Mouse (Mus musculus) frontal cortex, adult 2 months (tissue): ENCODE results near the gene Ptn. TPM values are rescaled to one million over a fixed set of nuclear protein-coding genes. Genes with fewer than 3 reads are reported as not detected.
A peak's percentile ranks its signal among the peaks of the same experiment; 100 is the strongest.

Source experiments
- DNase-seq, 2 experiments: peaks; one replicate each; pipeline ENCODE4 v3.0.0; 2022; ENCODE audit warnings: low spot score in 1 of 2; ENCODE audit errors: extremely low spot score in 1 of 2
- polyA plus RNA-seq: library from polyadenylated mRNA; depleted of rRNA; stranded (reverse); fragments of >200 nt; gene quantifications from 2 replicates; pipeline ENCODE4 v1.2.3, GENCODE M21; 2012; rRNA removed

Gene Ptn
- polyA plus RNA-seq, result 663 and 802 TPM in 2 replicates

DNA sequence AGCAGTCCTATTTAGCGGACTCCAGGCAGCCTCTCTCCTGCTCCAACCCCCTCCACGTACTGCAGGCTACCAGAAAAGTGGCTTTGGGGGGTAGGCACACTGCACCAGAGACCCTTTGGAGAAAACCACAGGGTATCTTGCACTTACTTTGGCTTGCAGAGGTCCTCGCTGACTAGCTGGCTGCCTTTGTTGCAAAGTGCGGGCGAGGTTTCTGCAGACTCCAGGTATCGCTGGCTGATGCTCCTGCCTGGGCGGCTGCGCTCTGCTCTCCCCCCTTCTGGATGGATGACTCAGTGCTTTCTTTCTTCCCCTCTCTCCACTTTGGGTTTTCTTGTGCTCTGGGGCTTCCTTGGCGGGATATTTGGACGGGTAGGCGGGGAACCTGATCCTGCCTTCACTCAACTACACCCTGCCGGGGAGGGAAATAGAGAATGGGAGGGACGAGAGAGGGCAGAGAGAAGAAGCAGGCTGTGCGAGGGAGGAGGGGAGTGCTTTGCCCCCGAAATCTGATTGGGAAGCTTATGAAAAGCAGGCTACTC lies at the start of gene Ptn:
Gene Ptn, minus strand, starts transcription at position 474 of the 539 bp plus-strand sequence.
- DNase-seq, result peak; percentile 77 to 87

DNA sequence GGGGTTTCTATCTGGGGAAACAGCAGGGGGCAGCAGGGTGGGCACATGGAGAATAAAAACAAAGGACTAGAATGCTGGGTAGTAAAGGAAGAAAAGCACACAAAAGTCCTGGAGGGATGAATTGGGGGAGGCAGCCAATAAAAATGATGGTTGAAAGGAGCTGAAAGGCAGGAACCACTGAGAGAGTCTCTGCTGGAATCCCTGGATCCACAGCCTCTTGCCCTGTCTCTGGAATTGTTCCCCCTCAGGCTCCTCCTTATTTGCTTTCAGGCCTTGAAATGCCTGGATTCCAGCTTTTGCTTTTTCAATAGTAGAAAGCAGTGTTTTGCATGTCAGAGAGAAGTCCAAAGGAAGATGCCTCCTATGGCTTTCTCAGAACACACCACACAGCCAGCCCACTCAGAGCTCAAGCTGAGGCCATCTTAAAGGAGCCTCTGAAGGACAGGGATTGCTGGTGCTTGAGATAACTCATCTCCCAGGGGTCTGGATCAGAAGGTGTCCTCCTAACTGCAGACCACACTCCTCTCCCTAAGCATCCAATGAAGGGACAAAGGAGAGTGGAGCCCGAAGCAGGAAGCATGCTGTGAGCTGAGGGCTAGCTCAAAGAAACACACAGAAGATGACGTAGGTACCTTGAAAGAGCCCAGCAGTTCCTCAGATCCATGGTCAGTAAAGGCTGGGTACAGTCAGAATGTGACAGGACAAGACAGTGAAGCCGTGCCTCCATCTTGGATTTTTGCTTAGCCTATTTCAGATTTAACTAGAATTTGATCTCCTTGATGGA lies 48.4 kb upstream of the Ptn start:
- no peak for DNase-seq

DNA sequence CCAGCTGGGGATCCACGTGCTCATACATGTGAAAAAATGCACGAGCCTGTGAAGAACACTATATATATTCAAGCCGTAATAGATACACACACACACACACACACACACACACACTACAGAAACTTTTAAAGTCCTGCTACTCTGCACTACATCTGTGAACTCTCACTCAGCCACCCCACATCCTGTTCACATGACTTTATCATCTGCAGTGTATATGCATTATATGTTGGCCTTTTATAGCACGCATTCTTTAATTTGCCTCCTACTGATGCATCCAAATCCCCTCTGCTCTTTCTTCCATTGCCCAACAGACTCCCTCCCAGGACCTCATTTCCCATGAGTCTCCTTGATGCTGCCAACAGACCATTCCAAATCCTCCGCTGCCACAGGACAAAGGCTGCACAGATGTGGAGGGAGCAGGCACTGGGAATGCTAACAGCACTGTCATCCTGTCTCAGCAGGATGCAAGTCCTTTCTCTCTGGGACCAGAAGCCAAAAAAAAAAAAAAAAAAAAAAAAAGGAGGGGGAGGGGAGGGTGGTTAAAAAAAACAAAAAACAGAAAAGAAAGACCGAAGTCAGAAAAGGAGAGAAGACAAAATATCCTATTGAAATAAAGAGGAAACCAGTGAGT lies 47.7 kb upstream of the Ptn start:
- DNase-seq, result no peak

DNA sequence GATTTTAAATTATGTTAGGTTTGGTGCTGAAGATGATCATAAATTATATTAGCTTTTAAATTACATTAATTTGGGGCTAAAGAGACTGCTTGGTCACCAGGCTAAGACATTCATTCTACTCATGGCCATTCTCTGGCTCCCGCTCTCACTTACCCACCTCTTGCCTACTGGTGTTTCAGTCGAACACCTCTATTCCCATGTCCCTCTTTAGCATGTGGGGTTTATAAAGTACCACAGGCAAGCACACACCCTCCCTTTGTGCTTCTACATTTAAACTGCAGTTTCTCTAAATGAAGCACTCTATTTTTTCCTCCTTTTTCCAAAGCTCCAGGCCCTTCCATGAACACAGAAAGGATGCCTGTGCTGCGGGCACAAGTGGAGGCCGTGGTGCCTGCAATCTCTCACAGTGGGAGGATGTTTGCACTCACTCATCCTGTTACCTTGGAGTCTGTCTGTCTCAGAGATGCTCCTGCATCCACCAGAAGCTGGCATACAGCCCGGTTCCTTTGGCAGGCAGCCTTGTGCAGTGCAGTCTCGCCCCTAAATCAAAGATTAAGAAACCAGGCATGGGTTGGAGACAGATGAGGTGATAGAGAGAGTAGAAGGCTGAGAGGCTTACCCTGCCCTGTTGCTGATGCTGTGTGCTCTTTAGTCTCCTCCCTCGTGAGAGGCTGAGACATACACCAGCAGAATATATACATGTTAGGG lies 40.6 kb upstream of the Ptn start:
- peak; percentile 86 to 92 for DNase-seq

DNA sequence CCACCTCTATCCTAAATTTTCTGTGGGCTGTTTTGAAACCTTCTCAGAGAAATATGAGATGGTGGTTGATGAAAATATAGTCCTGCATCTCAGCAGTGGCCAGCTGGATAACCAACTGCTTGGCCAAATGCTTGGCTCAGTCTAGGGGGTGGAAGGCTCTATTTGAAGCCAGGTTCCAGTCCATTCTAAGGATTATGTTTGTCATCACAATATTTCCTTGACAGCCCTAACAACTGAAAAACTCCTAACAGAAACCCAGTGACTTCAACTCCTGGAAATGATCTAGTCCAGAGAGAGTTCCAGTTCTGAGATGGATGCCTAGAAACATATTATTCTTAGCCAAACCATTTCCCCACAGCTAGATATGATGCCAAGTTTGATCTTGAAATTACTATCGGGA lies 35.3 kb upstream of the Ptn start:
- DNase-seq, result no peak

DNA sequence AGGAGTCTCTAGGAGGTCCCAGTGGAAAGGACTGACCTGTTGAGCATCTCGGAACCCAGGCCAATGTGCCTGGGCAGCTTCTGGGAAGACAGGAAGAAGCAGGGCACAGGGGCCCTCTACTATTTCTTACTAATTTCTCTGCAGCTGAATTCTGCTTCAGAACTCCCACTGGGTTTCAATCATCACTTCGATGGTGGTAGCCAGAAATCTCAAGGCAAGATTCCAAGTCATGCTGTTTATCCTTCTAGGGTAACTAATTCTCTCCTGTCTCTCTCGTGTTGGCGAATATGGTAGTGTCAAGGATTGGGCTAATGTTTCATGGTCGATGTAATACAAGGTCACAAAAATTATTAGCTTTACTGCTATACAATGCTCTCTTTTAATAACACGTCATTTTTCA lies 34.2 kb upstream of the Ptn start:
- DNase-seq, result peak in 1 of 2 experiments; percentile 69

GRCm38 (mm10) chr6:36843031-36843488 lies 33.0 kb upstream of the Ptn start:
- peak; percentile 53 to 62 for DNase-seq

- DNase-seq, result no peak
These were observed 32.3 kb upstream of the Ptn start for GRCm38 (mm10) chr6:36842101-36842922.

- no peak for DNase-seq
These were observed 31.7 kb upstream of the Ptn start for GRCm38 (mm10) chr6:36841701-36842100.

DNA sequence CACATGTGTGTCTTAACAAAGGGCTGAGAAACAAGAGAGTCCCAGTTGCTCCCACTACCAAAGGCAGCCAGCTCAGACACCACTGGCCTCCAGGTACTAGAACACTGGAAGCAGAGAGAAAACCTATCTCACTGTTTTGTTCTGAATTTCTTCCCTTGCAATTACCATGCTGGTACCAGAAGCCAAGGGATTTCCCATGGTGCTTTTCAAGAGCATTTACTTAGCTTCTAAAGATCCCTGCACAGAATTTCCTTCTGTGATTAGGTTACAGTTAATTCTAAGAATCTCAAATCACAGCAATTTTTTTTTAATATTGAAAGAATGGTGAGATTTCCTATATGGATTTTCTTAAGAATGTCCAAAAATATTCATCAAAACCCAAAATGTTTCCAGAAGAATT lies 31.2 kb upstream of the Ptn start:
- no peak for DNase-seq

DNA sequence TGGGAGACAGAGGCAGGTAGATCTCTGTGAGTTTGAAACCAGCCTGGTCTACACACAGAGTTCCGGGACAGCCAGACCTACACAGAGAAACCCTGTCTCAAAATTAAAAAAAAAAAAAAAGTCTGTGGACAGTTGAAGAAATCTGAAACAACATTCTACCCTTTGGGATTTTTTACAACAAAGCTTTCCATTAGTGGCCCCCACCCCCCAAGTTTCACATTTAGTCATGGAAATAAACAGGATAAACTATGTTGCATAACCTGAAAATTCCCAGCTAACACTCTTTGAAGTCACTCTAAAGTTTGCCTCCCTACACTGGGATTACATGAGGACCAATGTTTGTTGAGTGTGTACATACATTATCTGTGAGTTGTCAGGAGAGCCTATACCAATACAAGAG lies 28.7 kb upstream of the Ptn start:
- no peak for DNase-seq

DNA sequence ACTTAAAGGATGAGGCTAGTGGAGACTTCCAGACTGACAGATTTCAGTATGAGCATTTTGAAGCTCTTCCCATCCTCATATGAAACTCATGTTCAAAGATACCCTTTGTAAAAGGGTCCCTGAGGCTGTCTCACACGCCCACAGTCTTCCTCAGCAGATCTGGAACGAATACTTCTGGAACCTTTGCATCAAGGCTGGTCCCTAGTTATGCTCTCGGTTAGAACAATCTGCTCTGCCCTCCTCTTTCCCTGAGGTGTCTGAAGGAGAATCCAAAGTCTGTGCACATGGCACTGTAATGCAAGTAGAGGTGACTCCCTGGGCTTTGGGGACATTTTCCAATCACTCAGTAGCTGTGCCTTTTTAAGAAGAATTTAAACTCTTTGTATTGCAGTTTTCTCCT lies 25.3 kb upstream of the Ptn start:
- no peak for DNase-seq

GRCm38 (mm10) chr6:36834695-36835265 lies 24.8 kb upstream of the Ptn start:
- no peak for DNase-seq

DNA sequence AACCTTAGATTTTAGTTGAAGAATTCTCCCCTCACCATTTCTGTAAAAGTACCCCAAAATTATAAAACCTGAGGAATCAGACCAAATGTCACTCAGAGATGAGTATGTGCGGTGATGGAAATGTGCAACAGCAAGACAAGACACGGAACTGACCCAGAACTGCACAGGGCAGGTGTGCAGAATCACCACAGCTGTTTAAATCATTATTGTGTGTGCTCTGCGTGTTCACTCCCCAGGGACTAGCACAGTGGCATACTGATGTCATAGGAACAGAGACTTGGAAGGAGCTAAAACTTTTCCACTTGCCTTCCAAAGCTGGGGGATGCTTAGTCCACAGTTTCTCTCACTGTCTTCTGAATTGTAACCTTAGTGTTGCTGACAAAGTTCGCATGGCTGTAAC lies 22.7 kb upstream of the Ptn start:
- no peak for DNase-seq

DNA sequence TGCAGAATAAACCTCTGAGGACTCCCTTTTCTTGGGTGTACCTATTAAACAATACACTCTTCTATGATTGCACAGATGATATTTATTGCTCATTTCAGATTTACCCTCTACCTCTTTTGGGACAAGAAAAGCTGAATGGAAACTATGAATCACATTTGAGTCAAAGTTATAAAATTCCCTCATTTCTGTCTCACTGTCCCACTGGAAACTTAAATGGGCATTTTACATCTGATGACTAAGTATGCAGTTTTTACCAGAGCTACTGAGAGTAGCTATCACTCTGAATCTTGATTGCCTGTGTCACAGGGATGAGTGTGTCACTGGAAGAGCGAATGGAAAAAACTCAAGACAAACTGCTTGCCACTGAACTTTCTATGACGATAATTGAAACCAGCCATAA lies 22.2 kb upstream of the Ptn start:
- DNase-seq, result no peak

GRCm38 (mm10) chr6:36830371-36830925 lies 20.4 kb upstream of the Ptn start:
- no peak for DNase-seq

DNA sequence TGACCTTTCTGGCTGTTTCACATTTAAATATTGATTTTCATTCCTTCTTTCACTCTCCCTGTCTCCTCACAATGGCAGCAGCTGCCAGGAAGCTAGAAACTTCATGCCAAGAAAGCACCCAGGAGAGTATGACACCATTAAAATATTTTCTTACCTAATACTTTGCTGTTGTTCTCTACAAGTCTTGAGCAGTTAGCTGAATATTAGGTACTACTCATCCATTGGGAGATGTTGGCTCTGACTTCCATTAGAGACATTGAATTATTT lies 9.7 kb upstream of the Ptn start:
- no peak for DNase-seq

- DNase-seq, result peak; percentile 44 to 83
These were observed 9.2 kb upstream of the Ptn start for GRCm38 (mm10) chr6:36819019-36819783.

DNA sequence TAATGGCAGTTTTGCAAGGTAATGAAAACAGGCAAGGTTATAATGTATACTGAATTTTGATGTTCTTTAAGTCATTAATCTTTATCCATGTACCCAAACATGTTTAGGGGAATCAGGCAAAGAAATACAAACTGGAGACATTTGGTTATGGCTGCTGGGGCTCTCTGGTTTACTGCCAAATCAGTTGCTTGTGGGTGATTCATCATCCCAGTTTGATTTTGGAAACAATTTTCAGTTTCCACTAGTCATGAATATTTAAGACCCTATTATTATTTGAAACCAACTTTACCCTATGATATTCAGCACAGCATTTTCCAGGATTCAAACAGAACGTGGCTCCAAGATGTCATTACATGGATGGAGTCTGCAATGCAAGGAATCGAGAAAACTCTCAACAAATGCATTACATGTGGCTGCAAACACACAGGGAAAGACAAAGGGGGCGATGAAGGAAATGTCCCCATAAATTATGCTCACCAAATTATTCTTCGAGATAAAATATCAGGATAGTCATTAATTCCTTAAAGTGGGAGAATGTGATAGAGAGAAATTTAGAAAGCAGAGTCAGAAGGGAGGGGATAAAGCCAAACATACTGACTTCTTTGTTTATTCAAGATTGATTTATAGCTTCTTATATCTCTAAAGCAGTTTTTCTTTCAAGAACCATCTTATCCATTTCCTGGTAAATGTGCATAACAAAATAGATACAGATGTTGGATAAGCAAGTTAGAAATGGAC lies 8.4 kb upstream of the Ptn start:
- DNase-seq, result no peak
